Mouse (Mus musculus) heart, postnatal 0 days (tissue): ENCODE results near the gene Reep6.

Experiments used
- CTCF ChIP-seq: IDR thresholded peaks from 2 replicates; pipeline ENCODE4 v1.5.1; 2016; ENCODE audit warnings: antibody characterized with exemption, control low read depth, low read depth
- EP300 ChIP-seq: IDR thresholded peaks from 2 replicates; pipeline ENCODE4 v1.6.1; 2016; ENCODE audit warnings: antibody characterized with exemption, low read depth

DNA sequence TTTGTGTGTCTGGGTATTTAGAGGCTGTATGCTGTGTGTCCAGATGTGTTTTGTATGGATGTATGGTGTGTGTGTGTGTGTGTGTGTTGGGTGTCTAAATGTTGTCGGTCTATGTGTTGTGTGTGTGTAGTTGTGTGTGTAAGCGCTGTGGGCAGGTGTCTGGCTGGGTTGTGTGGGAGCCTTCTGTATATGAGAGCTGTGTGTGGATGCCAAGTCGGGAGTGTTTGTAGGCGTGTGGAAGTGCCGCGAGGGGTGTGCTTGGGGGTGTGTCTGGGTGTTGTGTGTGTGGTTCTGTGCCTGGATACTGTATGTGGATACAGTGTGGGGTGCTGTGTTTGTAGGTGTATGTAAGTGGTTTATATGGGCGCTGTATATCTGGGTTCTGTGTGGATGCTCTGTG, 27.6 kb downstream of the Reep6 start:
- TF ChIP-seq CTCF = no peak
- TF ChIP-seq EP300 = no peak
